Mouse (Mus musculus) urinary bladder, postnatal 36 days (tissue): ENCODE results near the gene Acbd4.

Experiments used
- DNase-seq, 2 experiments: peaks; one replicate each; pipeline ENCODE4 v3.0.0; 2022; ENCODE audit warnings: low spot score in 2 of 2, mixed read lengths in 1 of 2

Acbd4 gene

DNA sequence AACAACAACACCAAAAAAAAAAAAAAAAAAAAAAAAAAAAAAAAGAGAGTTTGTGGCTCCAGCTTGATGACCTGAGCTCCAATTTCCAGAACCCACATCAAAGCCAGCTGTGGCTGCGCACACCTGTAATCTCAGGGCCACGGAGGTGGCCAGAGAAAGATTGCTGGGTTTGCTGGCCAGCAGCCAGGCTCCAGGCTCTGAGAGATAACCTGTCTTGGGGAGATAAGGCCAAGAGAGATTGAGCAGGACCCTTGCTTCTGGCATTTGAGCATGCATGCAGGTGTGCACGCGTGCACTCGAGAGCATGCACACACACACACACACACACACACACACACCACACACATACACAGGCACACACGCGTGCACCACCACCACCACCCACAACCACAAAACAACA, 8.2 kb upstream of the Acbd4 start:
- no peak for DNase-seq

GRCm38 (mm10) chr11:103093862-103094833, 7.3 kb upstream of the Acbd4 start:
- DNase-seq = peak; percentile 47 to 70

- no peak for DNase-seq
Measured at GRCm38 (mm10) chr11:103095107-103095670, 6.3 kb upstream of the Acbd4 start.

- DNase-seq = no peak
Measured at GRCm38 (mm10) chr11:103095801-103096200, 5.7 kb upstream of the Acbd4 start.

GRCm38 (mm10) chr11:103096979-103097894, 4.2 kb upstream of the Acbd4 start:
- DNase-seq = no peak

GRCm38 (mm10) chr11:103098531-103099190, 2.8 kb upstream of the Acbd4 start:
- DNase-seq = no peak

DNA sequence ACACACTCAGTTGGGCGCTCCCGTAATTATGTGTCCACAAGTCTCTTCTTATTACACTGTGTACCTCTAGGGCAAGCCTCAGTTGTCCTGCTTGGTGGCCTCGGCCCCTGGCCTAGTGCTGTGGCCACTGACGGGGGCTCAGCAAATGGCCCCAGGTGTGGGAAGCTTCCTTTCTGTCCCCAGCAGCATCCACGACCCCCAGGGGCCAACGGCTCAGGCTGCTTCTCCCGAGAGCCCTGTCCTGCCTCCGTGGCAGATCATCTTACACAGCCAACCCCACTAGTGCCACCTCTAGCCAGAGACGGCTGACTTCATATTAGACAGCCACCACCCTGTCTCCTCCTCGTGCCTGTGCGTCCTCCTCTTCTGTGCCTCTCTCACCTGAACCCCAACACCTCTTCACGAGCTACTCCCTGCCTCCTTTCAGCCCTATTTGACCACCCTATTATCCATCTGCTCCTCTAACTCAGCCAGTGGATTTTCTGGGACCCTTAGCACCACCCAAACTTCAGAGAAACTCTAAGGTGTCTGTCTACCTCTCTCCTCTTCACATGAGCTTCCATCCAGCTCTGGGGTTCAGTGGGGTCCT, 2.0 kb upstream of the Acbd4 start:
- DNase-seq = no peak

DNA sequence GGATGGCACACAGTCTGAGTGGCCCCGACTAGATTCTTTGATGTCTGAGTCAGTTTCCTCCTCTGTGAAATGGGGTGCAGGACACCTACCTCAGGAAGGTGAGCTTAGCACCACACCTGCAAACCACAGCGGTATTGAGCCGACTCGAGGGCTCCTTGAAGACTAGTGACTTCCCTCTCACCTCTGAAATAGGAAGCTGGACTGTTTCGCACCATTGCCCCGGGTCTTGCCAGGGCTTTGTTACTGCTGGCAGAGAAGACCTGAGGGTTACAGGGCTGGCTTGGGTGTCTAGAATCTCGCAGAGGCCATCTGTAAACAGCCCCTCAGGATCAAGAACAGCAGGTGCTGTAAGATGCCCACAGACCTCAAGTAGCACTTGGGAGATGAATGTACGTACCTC, 1.1 kb upstream of the Acbd4 start:
- no peak for DNase-seq

DNA sequence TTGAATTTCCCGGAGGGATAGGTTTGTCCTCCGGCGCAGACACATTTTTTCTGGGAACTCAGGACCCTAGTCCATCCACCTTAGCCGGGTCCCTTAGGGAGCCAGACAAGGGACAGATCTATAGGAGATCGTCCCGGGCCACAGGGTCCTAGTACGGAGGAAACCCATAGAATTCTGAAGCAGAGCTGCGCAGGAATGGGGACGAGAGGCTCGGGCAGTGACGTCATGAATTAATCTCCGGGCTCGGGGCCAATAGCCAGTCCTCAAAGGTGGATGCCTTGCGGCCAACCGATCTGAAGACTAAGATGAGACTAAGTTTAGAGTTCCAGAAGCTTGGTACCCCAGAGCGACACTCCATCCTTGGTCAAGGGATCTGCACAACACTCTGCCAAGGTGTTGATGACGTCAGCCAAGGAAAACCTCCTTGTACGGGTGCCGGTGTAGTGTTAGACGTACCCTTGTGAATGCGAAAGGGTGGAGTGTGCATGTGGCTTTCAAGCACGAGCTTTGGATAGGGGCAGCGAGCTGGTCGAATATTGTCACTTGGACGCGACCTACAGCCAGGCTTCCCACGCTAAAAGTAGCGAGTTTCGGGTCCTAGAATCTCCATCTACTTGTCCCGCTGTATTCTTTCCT, 502 bp downstream of the Acbd4 start:
- peak; percentile 73 to 77 for DNase-seq

DNA sequence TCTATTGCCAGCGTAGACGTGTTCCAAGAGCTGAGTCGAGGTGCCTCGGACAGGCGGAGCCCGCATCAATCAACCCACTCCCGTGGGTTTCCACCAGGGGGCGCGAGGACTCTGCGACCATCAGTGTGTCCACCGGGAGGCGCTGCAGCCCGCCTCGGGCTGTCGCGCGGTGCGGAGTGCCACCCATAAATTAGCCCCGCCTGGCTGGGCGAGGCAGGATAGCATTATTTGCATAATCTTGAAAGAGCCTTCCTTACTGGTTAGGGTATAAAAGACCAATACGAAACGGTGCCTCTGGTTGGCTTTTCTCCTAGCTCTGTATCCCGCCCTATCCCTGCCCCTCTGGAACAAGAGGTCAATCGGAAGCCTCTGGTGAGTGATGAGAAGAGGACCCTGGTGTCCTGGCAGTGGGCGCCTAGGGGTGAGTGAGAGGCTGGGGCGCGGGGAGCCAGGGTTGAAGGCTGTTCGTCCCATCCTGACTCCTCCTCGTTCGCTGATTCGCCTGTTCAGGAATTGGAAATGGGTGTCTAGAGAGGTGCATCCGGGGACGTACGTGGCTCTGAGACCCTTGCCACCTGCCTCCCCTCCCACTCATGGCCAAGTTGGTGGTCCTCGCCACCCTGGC, 1.4 kb downstream of the Acbd4 start:
- peak; percentile 98 to 100 for DNase-seq

DNA sequence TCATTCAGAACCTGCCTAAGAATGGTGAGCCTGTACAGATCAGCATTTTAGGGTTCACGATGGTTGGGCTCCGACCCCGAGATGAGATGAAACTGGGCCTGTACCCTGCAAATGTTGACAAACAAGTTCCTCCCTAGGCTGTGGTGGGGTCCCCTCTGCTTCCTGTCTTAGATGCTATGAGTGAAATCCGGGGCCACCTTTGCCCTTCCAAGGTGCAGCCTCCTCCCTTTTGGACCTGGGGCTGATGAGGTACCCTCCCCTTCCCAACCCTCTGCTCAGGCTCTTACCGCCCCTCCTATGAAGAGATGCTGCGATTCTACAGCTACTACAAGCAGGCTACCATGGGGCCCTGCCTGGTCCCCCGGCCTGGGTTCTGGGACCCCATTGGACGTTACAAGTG, 2.1 kb downstream of the Acbd4 start:
- DNase-seq = no peak

GRCm38 (mm10) chr11:103104469-103104868, 3.0 kb downstream of the Acbd4 start:
- no peak for DNase-seq

- no peak for DNase-seq
Measured at GRCm38 (mm10) chr11:103105180-103105725, 3.8 kb downstream of the Acbd4 start.

DNA sequence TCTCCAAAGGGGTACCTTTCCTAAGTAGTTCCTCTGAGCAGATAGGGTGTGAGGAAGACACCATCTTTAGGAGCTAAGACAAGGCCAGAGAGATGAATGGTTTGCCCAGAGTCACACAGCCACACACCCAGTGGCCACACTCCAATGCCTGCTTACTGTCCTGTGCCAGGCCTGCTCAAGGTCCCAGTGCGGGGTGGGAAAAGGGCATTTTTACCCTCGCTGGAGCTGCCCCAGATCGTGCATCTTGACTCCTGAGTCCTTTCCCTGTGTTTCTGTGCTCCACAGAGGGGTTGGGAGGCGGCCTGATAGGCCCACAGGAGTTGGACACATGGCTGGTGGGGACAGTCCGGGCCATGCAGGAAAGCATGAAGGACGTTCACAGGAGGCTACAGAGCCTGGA, 4.3 kb downstream of the Acbd4 start:
- DNase-seq = no peak

DNA sequence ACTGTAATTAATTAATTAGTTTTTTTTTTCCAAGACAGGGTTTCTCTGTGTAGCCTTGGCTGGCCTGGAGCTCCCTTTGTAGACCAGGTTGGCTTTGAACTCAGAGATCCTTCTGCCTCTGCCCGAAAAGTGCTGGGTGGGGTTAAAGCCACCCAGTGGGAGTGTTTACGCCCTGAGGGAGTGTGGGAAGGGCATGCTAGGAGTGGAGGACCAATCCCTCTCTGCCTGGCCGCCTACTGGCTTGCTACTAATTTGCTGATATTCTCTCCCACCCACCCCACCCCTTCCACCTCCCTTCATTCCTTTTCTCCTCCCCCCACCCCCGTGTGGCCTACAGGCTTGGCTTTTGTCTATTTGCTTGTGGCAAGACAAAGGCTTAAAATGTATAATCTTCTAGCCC, 4.9 kb downstream of the Acbd4 start:
- no peak for DNase-seq

GRCm38 (mm10) chr11:103111301-103111700, 9.8 kb downstream of the Acbd4 start:
- DNase-seq = no peak

- DNase-seq = peak; percentile 82 to 92
Measured at GRCm38 (mm10) chr11:103111881-103112551, 10.5 kb downstream of the Acbd4 start.

- DNase-seq = no peak
Measured at GRCm38 (mm10) chr11:103112552-103112912, 11.1 kb downstream of the Acbd4 start.

DNA sequence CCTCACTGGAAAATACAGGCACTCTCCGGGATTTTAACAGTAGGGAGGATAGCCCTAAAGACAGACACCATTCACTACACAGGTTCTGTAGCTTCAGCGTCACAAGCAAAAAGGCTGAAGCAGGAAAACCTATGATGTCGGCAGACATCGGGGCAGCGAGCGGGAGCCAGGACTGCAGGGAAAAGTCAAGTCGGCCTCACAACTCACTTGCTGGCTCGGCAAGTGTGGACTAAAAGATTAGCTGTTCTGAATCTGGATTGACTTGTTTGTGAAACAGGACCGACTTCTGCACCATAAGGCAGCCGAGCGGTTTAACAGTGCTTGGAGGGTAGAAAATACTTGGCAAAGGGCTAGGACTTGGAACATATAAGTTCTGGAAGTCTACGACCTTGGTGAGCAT, 11.5 kb downstream of the Acbd4 start:
- DNase-seq = no peak
